Mouse (Mus musculus) mouse trophoblast stem cell (cell line): Measurements from ENCODE around the gene Dtl.

Experiments
- in situ Hi-C, 2 experiments: fragments of 300-500 bp; cut with MseI, MboI; formaldehyde crosslinking; loops; 2 replicates in 1 of 2; 3 replicates in 1 of 2; pipeline ENCODE4 v1.15.1; 2025

Dtl gene

GRCm38 (mm10) chr1:191575458-191576247, at the start of gene Dtl, which contains the start of gene Ints7:
Gene Dtl, minus strand, starts transcription at chr1:191575544.
Gene Ints7, plus strand, starts transcription at chr1:191575636.
- in situ Hi-C loops, result loop anchor here in 1 of 2 experiments (5.0 kb wide), 1 partner anchor 247 kb away; the partner anchor contains the start of gene Nek2

- in situ Hi-C loops, result no loop called here
These were observed 49.7 kb upstream of the Dtl start for GRCm38 (mm10) chr1:191625026-191625425.

- in situ Hi-C loops, result no loop called here
These were observed 49.1 kb upstream of the Dtl start for GRCm38 (mm10) chr1:191624492-191624891.

- in situ Hi-C loops, result no loop called here
These were observed 47.5 kb upstream of the Dtl start for GRCm38 (mm10) chr1:191622801-191623200.

GRCm38 (mm10) chr1:191621096-191621495, 45.8 kb upstream of the Dtl start:
- in situ Hi-C loops, result no loop called here

GRCm38 (mm10) chr1:191618067-191618766, 42.9 kb upstream of the Dtl start:
- in situ Hi-C loops, result no loop called here

GRCm38 (mm10) chr1:191617589-191617988, 42.2 kb upstream of the Dtl start:
- in situ Hi-C loops, result no loop called here

- in situ Hi-C loops, result no loop called here
These were observed 40.9 kb upstream of the Dtl start for GRCm38 (mm10) chr1:191616245-191616644.

- in situ Hi-C loops, result no loop called here
These were observed 37.5 kb upstream of the Dtl start for GRCm38 (mm10) chr1:191612877-191613276.

- in situ Hi-C loops, result no loop called here
These were observed 36.3 kb upstream of the Dtl start for GRCm38 (mm10) chr1:191611686-191612085.

GRCm38 (mm10) chr1:191610357-191610756, 35.0 kb upstream of the Dtl start:
- in situ Hi-C loops, result no loop called here

GRCm38 (mm10) chr1:191609578-191609977, 34.2 kb upstream of the Dtl start:
- in situ Hi-C loops, result no loop called here

GRCm38 (mm10) chr1:191609051-191609450, 33.7 kb upstream of the Dtl start:
- in situ Hi-C loops, result no loop called here

GRCm38 (mm10) chr1:191604690-191605089, 29.3 kb upstream of the Dtl start:
- in situ Hi-C loops, result no loop called here

GRCm38 (mm10) chr1:191599210-191599609, 23.9 kb upstream of the Dtl start:
- in situ Hi-C loops, result no loop called here

- in situ Hi-C loops, result no loop called here
These were observed 20.7 kb upstream of the Dtl start for GRCm38 (mm10) chr1:191596076-191596475.

- in situ Hi-C loops, result no loop called here
These were observed 16.8 kb upstream of the Dtl start for GRCm38 (mm10) chr1:191592016-191592720.

GRCm38 (mm10) chr1:191588749-191589148, 13.4 kb upstream of the Dtl start:
- in situ Hi-C loops, result loop anchor here in 1 of 2 experiments (10.0 kb wide), 1 partner anchor 226 kb away; no protein-coding TSS in a partner anchor

GRCm38 (mm10) chr1:191587062-191587461, 11.7 kb upstream of the Dtl start:
- in situ Hi-C loops, result loop anchor here in 1 of 2 experiments (10.0 kb wide), 1 partner anchor 228 kb away; no protein-coding TSS in a partner anchor

- in situ Hi-C loops, result loop anchor here in 1 of 2 experiments (10.0 kb wide), 1 partner anchor 229 kb away; no protein-coding TSS in a partner anchor
These were observed 10.4 kb upstream of the Dtl start for GRCm38 (mm10) chr1:191585704-191586103.

- in situ Hi-C loops, result loop anchor here in 1 of 2 experiments (10.0 kb wide), 1 partner anchor 230 kb away; no protein-coding TSS in a partner anchor
These were observed 9.1 kb upstream of the Dtl start for GRCm38 (mm10) chr1:191584483-191584882.

- in situ Hi-C loops, result loop anchor here in 1 of 2 experiments (10.0 kb wide), 1 partner anchor 231 kb away; no protein-coding TSS in a partner anchor
These were observed 8.5 kb upstream of the Dtl start for GRCm38 (mm10) chr1:191583836-191584235.
